Mouse (Mus musculus) frontal cortex, postnatal 14 days (tissue): Measurements from ENCODE around the gene Slc9a6.

Source experiments
- DNase-seq, 2 experiments: peaks; one replicate each; pipeline ENCODE4 v3.0.0; 2022; ENCODE audit warnings: low spot score in 2 of 2

Gene Slc9a6

GRCm38 (mm10) chrX:56609623-56610317, at the start of gene Slc9a6:
Slc9a6 (plus strand) TSS chrX:56609757.
- DNase-seq = peak; percentile 25 to 35

DNA sequence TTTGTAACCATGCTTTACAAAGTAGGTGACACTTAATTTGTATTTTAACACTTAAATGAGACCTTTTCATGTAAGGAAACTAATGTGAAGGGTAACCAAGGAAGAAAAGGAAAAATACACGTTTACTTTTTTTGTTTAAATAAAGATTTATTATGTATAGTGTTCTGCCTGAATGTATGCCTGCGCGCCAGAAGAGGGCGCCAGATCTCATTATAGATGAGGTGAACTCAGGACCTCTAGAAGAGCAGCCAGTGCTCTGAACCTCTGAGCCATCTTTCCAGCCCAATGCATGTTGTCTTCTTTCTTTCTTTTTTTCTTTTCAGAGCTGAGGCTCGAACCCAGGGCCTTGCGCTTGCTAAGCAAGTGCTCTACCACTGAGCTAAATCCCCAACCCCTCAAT, 37.1 kb upstream of the Slc9a6 start:
- no peak for DNase-seq

- no peak for DNase-seq
Measured at GRCm38 (mm10) chrX:56578200-56578599, 31.4 kb upstream of the Slc9a6 start.

DNA sequence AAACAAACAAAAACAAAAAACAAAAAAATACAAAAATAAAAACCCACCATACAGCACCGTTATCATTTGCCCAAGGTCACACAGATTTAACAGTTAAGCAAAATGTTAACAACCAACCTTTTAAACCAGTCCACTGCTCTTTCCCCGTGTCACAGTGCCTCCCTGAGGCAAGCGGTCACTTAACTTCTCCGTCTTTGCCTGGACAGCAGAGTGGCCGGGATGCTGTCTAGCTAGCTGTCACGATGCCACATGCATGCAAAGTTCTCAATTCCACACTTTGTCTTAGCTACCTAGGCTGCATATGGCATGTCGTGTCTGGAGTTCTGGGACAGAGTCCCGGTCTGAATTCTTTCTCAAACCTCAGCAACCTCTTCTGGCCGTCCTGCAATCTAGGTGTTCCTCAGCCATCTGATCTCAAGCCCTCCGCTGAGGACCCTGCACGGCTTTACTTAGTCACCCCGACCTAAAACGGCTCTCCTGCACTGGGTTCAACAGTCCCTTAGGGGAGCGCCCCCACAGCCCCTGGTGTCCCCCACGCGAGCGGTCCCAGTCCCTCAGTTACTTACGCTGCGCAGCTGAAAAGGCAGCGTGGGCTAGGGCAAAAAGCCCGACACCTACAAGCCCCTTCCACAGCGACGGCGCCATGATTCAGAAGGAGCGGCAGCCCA, 12.2 kb upstream of the Slc9a6 start:
- peak in 1 of 2 experiments; percentile 4 for DNase-seq

- DNase-seq = peak; percentile 87 to 89
Measured at GRCm38 (mm10) chrX:56597887-56598640, 11.5 kb upstream of the Slc9a6 start, which contains the start of gene Mmgt1. Mmgt1 (minus strand) TSS chrX:56598069.

DNA sequence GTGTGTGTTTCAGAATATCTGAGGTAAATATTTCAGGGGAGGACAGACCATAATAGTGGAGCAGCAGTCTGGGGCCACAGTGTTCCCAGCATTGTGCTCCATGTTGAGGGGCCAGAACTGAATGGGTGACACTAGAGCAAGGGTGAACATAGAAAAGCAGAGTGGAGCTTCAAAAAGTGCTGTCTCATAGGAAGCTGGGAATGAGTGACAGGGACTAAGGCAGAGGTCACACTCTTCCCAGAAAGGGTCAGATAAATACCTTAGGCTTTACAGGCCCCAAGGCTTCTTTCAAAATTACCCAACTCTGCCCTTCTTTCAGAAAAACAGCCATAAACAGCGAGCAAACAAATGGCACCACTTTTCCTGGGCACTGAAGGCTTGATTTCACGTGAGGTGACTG, 3.0 kb upstream of the Slc9a6 start:
- no peak for DNase-seq

DNA sequence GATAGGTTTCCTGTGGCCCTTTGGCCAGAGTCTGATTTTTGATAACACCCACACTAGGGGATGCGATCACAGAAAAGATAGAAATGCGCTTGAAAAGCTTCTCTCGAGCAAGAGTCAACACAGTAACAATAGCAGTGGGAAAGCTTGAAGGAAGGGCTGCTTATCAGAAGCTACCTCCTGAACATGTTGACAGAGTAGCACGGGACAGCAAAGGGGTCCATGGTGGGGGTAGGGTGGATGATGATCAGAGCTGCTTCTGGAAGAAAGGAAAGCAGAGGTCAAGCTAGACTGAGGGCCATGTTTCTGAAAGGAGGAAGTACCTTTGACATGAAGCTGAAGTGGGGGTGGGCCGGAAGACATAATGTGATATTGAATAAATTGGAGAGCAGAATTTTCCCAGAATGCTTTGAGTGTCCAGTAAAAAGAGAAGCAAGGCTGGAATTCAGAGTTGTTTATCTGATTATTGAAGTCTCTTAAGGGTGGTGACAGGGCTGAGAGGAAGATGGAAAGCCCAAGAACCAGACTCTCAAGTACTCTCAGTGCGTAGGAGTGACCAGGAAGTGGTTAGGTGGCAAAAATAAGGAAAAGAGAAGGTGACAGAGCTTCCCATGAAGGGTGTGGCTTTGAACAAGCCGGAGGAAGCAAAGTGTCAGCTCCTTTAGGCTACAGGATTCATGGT, 2.4 kb upstream of the Slc9a6 start:
- DNase-seq = no peak

DNA sequence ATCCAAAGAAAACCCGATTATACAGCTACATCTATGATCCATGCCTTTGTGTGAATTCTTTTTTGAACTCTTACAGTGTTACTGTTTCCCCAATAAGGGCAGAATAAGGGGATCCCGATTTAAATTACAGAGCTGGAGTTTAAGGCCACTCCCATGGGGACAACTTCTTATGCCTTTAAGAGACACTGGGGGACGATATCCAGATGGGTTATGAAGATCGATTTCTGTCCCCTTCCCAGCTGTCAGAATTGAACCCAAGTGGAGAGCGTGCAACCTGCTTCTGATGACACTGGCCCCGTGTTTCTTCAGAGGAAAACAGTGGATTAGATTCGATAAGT, 303 bp upstream of the Slc9a6 start:
- no peak for DNase-seq

- no peak for DNase-seq
Measured at GRCm38 (mm10) chrX:56610318-56610694, 749 bp downstream of the Slc9a6 start.

DNA sequence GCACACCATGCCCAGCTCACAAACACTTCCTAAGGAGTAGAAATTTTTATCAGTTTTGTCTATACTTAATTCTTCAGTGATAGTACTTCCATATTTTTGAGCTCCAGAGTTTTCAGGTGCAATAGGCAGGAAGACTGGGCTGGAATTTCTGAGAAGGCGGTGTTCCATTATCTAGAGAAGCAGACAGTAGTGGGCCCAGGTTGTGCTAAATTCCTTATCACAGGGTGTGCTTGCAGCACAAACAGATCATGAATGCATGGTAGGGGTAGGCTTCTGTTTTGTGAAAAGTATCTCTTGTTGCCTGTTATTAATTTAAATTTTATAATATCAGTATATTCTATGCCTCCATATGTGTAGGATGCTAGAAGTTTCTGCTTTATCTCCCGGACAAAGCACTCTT, 5.7 kb downstream of the Slc9a6 start:
- no peak for DNase-seq

- no peak for DNase-seq
Measured at GRCm38 (mm10) chrX:56636185-56636584, 26.6 kb downstream of the Slc9a6 start.

DNA sequence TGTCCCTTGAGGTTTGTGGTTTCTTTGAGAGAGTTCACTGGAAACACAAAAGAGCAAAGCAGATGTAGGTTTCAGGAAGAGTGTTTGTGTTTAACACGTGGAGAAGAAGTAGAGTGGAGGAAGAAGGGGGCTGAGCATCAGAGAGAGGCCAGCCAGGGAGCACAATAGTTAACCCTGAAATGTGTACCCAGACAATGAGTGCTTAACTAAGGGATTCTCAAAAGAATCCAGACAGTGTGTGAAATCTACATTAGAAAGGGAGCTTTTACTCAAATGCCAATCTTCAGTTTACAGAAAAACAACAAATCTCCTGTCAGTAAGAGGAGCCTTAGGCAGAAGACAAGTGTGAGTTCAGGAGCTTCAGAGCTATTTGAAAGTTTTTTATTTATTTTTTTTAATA, 30.5 kb downstream of the Slc9a6 start:
- no peak for DNase-seq

DNA sequence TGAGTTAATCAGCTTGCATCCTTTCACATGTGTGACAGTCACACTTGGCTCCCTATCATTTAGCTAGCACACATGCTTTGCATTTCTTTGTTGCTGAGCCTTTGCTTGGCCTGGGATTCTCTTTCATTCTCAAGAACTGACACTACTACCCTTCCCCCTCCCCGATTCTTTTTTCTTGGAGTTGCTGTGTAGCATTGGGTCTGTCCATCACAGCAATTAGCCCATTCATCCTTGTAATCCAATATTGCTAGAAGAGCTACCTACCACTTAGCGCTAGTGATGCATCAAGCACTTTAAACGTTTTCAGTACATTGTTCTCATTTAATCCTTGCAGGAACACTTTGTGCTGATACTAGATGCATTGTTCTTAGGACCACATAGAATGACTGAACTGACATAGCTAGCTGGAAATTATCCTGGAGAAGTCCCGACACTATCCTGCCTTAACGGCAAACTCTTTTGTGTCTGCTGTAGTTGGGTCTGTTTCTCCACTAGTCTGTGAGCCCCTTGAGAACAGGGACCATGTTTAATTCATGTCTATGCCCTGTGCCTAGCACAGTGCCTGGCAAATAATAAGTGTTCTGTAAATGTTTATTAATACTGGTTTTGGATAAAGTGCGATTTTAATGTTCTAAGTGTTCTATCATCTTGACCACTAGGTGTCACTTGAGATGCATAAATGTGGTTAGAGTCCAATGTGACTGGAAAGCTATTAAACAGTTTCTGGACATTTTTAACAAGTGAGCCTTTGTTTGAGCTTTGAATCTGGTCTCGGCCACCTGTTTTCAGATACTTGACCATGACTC, 40.2 kb downstream of the Slc9a6 start:
- DNase-seq = no peak

DNA sequence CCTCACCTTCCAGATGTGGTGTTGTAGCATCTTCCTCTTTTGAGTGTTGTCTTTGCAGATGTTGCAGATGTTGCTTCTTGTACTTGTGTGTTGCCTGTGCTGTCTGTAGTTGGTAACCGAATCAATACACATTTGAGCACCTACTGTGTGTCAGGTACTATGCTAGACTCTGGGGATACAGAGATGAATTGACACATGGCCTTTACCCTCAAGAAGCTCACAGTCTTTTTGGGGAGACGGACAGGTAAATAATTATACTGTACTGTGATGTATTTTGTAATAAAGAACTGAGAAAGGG, 40.7 kb downstream of the Slc9a6 start:
- DNase-seq = no peak

GRCm38 (mm10) chrX:56650885-56651284, 41.3 kb downstream of the Slc9a6 start:
- no peak for DNase-seq

GRCm38 (mm10) chrX:56651738-56652137, 42.2 kb downstream of the Slc9a6 start:
- DNase-seq = no peak

GRCm38 (mm10) chrX:56655686-56656085, 46.1 kb downstream of the Slc9a6 start:
- no peak for DNase-seq

DNA sequence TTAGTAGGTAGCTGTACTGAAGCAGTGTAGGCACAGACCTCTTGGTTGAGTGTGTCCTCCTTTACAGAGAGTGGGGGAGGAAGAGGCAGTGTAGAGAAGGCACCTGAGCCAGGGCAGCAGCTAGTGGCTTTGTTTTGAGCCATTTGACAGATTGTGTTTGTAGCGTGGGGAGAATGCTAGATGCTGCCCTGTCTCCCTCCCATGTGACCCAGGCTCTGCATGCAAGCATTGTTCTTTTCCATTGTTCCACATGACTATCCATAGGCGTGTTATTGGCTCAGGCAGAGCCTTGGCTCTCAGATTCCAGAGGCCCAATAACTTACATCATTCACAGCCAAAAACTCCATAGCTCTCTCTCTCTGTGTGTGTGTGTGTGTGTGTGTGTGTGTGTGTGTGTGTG, 49.7 kb downstream of the Slc9a6 start:
- no peak for DNase-seq

DNA sequence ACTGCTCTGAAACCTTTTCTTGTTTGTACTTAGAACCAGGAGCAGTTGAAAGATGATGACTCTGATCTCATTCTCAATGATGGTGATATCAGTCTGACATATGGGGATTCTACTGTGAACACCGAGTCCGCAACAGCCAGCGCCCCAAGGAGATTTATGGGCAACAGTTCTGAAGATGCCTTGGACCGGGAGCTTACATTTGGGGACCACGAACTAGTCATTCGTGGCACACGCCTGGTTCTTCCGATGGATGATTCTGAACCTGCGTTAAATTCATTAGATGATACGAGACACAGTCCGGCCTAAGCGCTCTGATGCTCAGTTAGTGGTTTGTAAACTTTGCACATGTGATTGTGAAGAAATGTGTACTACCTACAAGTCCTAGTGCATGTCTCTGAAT, 51.6 kb downstream of the Slc9a6 start:
- no peak for DNase-seq

DNA sequence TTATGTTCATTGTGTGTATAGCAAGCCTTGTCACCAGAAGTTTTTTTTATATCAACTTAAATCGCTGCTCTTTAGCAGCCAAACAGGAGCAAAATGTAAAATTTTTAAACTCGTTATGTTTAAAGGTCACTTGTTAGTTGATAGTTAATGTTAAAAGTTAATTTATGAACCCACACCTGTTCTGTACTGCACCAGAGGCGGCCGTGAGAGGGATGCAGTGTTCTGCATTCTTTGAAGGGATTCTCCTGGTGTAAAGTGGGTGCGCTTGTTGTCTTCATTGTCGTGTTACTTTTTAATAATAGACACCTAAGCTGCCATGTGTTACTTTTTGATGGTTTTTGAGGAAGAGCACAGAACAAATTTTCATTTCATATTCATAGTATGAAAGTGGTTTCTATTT, 52.8 kb downstream of the Slc9a6 start:
- DNase-seq = no peak

DNA sequence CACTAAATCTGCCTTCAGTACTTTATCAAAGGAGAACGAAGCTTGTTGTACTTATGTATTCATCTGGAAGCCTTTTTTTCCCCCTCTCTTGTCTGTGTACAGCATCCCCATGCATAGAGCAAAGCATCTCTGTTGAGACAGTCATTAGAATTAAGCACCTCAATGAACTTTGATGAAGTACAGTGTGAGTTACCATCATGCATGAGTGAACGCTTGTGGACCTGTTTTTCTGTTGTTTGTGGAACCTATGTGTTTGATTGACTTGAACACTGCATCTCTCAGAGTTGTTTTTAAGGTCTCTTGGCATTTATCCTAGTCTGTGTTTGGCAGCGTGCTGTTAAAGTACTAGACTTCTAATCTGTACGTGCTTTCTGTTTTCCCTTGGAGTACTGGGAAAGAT, 53.8 kb downstream of the Slc9a6 start:
- DNase-seq = no peak
